Mouse (Mus musculus) limb, embryonic 14.5 days (tissue): ENCODE data around the gene Kcne1. TPM values are rescaled to one million over a fixed set of nuclear protein-coding genes. Genes with fewer than 3 reads are reported as not detected.

ENCODE experiments used
- ATAC-seq: fragments of 200-750 bp; cut with Nextera tagmentation; 2 replicates; pipeline ENCODE4 v1.8.0; 2017; ENCODE audit warnings: low read depth, moderate number of reproducible peaks, moderate TSS enrichment; ENCODE audit not compliant: low FRiP score
- DNase-seq: peaks from one replicate; pipeline ENCODE4 v3.0.0-alpha.2; 2015; ENCODE audit warnings: low spot score
- H3K27ac ChIP-seq: fragments of 300-500 bp; sonication (generic); replicated peaks from 2 replicates; pipeline ENCODE4 v1.5.1; 2014; ENCODE audit warnings: low read depth, mild to moderate bottlenecking, low read length, moderate library complexity, mixed read lengths
- H3K27me3 ChIP-seq: fragments of 300-500 bp; sonication (generic); 2 replicates; pipeline ENCODE4 v1.6.1; 2014; ENCODE audit warnings: low read length, mixed read lengths; ENCODE audit not compliant: control insufficient read depth, insufficient read depth
- H3K36me3 ChIP-seq: fragments of 300-500 bp; sonication (generic); 2 replicates; pipeline ENCODE4 v1.6.1; 2014; ENCODE audit warnings: mild to moderate bottlenecking, low read length, moderate library complexity, mixed read lengths; ENCODE audit not compliant: control insufficient read depth, insufficient read depth
- H3K4me1 ChIP-seq: fragments of 300-500 bp; sonication (generic); 2 replicates; pipeline ENCODE4 v1.6.1; 2014; ENCODE audit warnings: antibody characterized with exemption, low read length, mixed read lengths; ENCODE audit not compliant: control insufficient read depth, insufficient read depth
- H3K4me2 ChIP-seq: fragments of 300-500 bp; sonication (generic); replicated peaks from 2 replicates; pipeline ENCODE4 v1.6.1; 2014; ENCODE audit warnings: low read depth, mild to moderate bottlenecking, low read length, moderate library complexity; ENCODE audit not compliant: severe bottlenecking
- H3K4me3 ChIP-seq: fragments of 300-500 bp; sonication (generic); replicated peaks from 2 replicates; pipeline ENCODE4 v1.5.1; 2014; ENCODE audit warnings: low read length
- H3K9ac ChIP-seq: fragments of 300-500 bp; sonication (generic); 2 replicates; pipeline ENCODE4 v1.6.1; 2014; ENCODE audit warnings: mild to moderate bottlenecking, low read depth, low read length, moderate library complexity; ENCODE audit not compliant: severe bottlenecking
- H3K9me3 ChIP-seq: fragments of 300-500 bp; sonication (generic); 2 replicates; pipeline ENCODE4 v1.6.1; 2016; ENCODE audit warnings: low read length; ENCODE audit not compliant: control insufficient read depth
- POLR2A ChIP-seq: fragments of 200-500 bp; IDR thresholded peaks from 2 replicates; pipeline ENCODE4 v1.8.0; 2012; ENCODE audit warnings: inconsistent platforms, mild to moderate bottlenecking, moderate library complexity, borderline replicate concordance; ENCODE audit not compliant: insufficient read depth, insufficient read length; ENCODE audit errors: extremely low read depth
- WGBS: fragments of 180-500 bp; shearing (Covaris S2); extraction: QIAGEN DNeasy Blood & Tissue Kit; methylation state at CpG from one replicate; pipeline ENCODE4 v1.1.7; 2014; 5-methylcytosine and 5-hydroxymethylcytosine counted together
- polyA plus RNA-seq, 2 experiments: library from polyadenylated mRNA; depleted of rRNA in 1 of 2; stranded (reverse) in 1 of 2; unstranded in 1 of 2; fragments of >200 nt; fragmentation: Nextera tagmentation in 1 of 2; extraction: Ambion mirVana in 1 of 2; gene quantifications; 2 replicates each; pipeline versions ENCODE4 v1.2.1 to v1.2.3; 2012 to 2014

Kcne1 gene
- polyA plus RNA-seq, 2 experiments = 0.08 TPM; not detected in 1

DNA sequence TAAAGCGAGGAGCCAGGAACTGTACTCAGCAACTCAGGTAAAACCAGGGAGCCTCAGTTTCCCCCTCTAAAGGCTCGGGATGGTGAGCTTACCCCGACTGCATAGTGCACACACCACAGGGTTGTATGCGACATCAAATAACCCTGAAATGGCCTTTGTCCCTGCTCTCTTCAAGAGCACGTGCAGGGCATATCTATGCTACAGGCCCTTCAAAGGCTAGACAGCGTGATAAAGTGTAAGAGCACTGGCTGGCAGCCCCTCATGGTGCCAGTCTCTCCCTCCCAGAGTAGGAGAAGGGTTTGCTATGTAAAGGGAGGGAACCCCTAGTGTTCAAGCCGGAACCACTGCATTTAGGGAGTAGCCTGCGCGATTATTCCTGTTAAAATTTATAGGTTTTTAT, 2.2 kb downstream of the Kcne1 start:
- no peak overlapping the region for H3K4me3 ChIP-seq
- no peak overlapping the region for H3K4me2 ChIP-seq
- no peak for ATAC-seq
- no peak for TF ChIP-seq POLR2A
- H3K27me3 ChIP-seq = 0 out of 2 replicates have a peak, but pooled peaks cover 2% of the 10 kb centered on the region
- peaks cover 16% of the 10 kb centered on the region for H3K4me1 ChIP-seq
- H3K9ac ChIP-seq = no peak overlapping the region
- H3K27ac ChIP-seq = no peak overlapping the region
- no peaks in the 10 kb centered on the region for H3K9me3 ChIP-seq
- 75% methylated on average over 9 of the region's 9 CpGs for WGBS
- no peak for DNase-seq
- no peaks in the 10 kb centered on the region for H3K36me3 ChIP-seq

DNA sequence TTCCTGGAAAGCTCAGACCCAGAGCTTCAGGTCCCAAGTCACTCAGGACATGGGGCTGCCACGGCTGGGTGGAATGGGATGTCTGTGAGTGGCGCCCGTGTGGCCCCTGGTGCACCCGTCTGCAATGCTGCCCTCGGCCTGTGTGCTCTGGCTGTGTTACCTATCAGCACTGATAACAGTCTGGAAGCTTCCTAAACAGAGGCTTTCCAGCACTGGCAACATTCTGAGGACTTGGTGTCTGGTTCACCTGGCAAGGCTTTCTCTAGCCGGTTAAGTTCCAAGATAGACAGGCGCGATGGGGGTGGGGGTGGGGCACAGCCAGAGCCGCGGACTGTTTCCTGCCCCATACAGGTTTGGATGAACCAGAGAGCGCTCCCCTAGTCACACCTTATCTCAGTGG, 3.3 kb downstream of the Kcne1 start:
- no peak for ATAC-seq
- DNase-seq = no peak
- Histone ChIP-seq H3K4me1 (peaks cover 16% of the 10 kb centered on the region), H3K36me3 (no peaks in the 10 kb centered on the region), H3K9me3 (no peaks in the 10 kb centered on the region), H3K27ac (no peak overlapping the region), H3K27me3 (0 out of 2 replicates have a peak, but pooled peaks cover 4% of the 10 kb centered on the region), H3K9ac (no peak overlapping the region), H3K4me2 (no peak overlapping the region), H3K4me3 (no peak overlapping the region)
- 74% methylated on average over 11 of the region's 11 CpGs for WGBS
- no peak for TF ChIP-seq POLR2A

- H3K4me3 ChIP-seq = no peak overlapping the region
- TF ChIP-seq POLR2A = no peak
- no peak overlapping the region for H3K27ac ChIP-seq
- peaks cover 16% of the 10 kb centered on the region for H3K4me1 ChIP-seq
- H3K4me2 ChIP-seq = no peak overlapping the region
- 71% methylated on average over 5 of the region's 5 CpGs for WGBS
- no peaks in the 10 kb centered on the region for H3K9me3 ChIP-seq
- no peak for ATAC-seq
- no peak for DNase-seq
- 0 out of 2 replicates have a peak, but pooled peaks cover 4% of the 10 kb centered on the region for H3K27me3 ChIP-seq
- no peak overlapping the region for H3K9ac ChIP-seq
- H3K36me3 ChIP-seq = no peaks in the 10 kb centered on the region
These were observed 3.9 kb downstream of the Kcne1 start for GRCm38 (mm10) chr16:92355366-92355765.

DNA sequence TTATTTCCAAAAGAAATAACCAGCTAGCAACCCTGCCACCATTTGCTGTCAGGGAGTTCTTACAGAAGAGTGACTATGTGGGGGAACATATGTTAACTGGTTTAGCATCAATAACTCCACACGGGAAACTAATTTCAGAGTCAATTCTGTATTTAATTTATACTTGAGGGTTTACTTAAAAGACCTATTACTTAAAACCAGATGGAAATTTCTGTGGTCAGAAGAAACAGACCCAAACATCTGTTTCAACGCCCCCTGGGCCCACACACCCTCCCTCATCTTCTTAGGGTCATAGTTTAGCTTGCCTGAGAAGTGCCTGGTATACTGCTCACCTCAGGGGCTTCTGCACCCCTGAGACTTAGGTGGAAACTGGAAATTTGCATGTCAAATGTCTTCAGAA, 5.4 kb downstream of the Kcne1 start:
- DNase-seq = peak; percentile 48
- Histone ChIP-seq H3K27me3 (0 out of 2 replicates have a peak, but pooled peaks cover 4% of the 10 kb centered on the region), H3K4me3 (no peak overlapping the region), H3K27ac (no peak overlapping the region), H3K4me2 (no peak overlapping the region), H3K9me3 (no peaks in the 10 kb centered on the region), H3K36me3 (no peaks in the 10 kb centered on the region), H3K4me1 (peaks cover 16% of the 10 kb centered on the region), H3K9ac (no peak overlapping the region)
- 12% methylated on average over 2 of the region's 2 CpGs for WGBS
- TF ChIP-seq POLR2A = no peak
- no peak for ATAC-seq

- Histone ChIP-seq H3K9me3 (no peaks in the 10 kb centered on the region), H3K27ac (no peak overlapping the region), H3K4me3 (no peak overlapping the region), H3K4me1 (peaks cover 14% of the 10 kb centered on the region), H3K36me3 (no peaks in the 10 kb centered on the region), H3K27me3 (0 out of 2 replicates have a peak, but pooled peaks cover 4% of the 10 kb centered on the region), H3K9ac (no peak overlapping the region), H3K4me2 (no peak overlapping the region)
- ATAC-seq (no peak), DNase-seq (no peak)
- 78% methylated on average over 12 of the region's 12 CpGs for WGBS
- TF ChIP-seq POLR2A = no peak
These were observed 6.0 kb downstream of the Kcne1 start for GRCm38 (mm10) chr16:92353295-92353694.

DNA sequence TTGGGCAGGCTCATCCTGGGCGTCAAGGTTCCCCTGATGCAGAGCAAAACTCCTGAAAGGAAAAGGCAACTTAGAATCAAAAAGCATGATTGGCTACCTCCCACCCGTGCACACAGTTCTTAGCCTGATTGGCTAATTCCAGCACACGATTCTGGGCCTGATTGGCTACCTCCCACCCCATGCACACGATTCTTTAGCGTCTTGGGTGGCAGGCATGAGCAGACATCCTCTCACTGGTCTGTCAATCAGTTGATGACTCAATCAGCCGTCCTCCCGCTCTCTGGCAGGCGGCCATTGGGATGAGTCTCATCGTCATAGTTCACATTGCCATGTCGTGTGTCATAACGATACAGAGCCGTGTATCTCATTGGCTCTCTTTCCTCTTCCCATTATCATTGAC, 10.3 kb downstream of the Kcne1 start:
- TF ChIP-seq POLR2A = no peak

More for the DNA sequence above, 10.3 kb downstream of the Kcne1 start:
- Histone ChIP-seq H3K4me1 (peaks cover 6% of the 10 kb centered on the region), H3K27ac (no peak overlapping the region), H3K9me3 (no peaks in the 10 kb centered on the region), H3K4me2 (no peak overlapping the region), H3K4me3 (no peak overlapping the region), H3K36me3 (no peaks in the 10 kb centered on the region), H3K9ac (no peak overlapping the region), H3K27me3 (0 out of 2 replicates have a peak, but pooled peaks cover 4% of the 10 kb centered on the region)
- ATAC-seq (no peak), DNase-seq (no peak)
- 84% methylated on average over 12 of the region's 12 CpGs for WGBS
